Mouse (Mus musculus) liver, postnatal 0 days (tissue): ENCODE data around the gene Pyroxd1.

ENCODE experiments used
- CTCF ChIP-seq: sonication (generic); IDR thresholded peaks from 2 replicates; pipeline ENCODE4 v1.5.1; 2016; ENCODE audit warnings: antibody characterized with exemption, low read depth
- EP300 ChIP-seq: IDR thresholded peaks from 2 replicates; pipeline ENCODE4 v1.6.1; 2016; ENCODE audit warnings: antibody characterized with exemption, low read depth, mild to moderate bottlenecking

DNA sequence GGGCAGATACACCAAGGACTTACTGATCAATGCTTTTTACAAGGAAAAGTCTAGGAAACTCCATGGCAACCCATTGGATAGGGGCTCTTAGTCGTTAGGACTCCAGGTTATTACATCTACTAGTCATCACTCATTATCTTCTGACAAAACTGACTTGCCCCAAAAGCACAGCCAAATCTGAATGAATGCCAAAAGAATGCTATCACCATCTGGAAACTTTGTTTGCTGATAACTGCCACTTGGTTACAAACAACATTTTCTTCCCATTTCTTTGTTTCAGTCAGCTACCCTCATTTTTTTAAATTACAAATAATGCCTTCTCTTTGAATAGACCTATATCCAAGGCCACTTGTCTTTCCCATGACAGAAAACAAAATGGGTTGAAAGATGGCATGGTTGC, 16.3 kb upstream of the Pyroxd1 start:
- TF ChIP-seq CTCF (no peak), EP300 (no peak)
